Mouse (Mus musculus) layer of hippocampus, adult 8-10 months (tissue): ENCODE results near the gene Cenpi. TPM values are rescaled to one million over a fixed set of nuclear protein-coding genes. Genes with fewer than 3 reads are reported as not detected.
"Not testable (repeated sequence)": the region's sequence is repeated elsewhere in the genome, so short reads cannot be mapped to it uniquely, and the experiment has no call there.

ENCODE experiments used
- DNase-seq, 2 experiments: peaks; one replicate each; pipeline ENCODE4 v3.0.0; 2022; ENCODE audit warnings: low spot score in 2 of 2
- total RNA-seq, 4 experiments: library from RNA; stranded (reverse); gene quantifications; 2 replicates each; pipeline ENCODE4 v1.2.4; 2022

Gene Cenpi
- under 1 TPM; 0.28 to 0.64 (median 0.35) TPM for total RNA-seq

DNA sequence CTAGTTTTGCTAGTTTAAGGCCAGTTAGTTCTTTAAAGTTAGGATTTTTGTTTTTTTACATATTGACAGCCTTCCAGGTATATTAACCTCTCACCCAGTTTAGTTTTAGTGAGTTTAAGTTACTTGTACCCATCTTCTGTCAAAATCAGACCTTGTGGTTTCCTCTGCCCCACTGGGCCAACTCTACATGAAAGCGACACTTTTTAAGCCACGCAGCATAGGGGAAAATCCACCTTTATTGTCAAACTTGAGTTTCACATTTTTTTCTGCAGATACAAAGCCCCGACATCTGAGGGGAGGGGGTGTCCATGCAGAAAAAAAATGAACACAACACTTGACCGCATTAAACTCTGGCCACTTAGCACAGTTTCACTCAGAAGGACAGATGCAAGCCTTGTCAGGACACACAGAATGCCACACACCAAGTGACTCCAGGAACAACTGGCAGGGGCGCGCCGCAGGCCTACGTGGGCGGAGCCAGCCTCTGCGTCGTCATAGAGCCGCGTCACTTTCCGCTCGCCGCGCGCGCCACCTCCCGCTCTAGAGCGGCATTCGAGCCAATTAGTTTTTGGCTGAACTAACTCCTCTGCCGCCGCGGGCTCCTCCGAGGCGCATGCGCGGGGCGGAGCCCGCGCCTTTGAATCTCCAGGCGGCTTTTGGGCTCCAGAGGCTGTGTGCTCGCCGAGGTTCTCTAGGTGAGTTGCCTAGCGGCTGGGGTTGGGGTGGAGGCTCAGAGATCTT is at the start of gene Cenpi:
Gene Cenpi (plus strand): TSS at position 551 of the 741 bp plus-strand sequence.
- DNase-seq: peak; percentile 76 to 82

DNA sequence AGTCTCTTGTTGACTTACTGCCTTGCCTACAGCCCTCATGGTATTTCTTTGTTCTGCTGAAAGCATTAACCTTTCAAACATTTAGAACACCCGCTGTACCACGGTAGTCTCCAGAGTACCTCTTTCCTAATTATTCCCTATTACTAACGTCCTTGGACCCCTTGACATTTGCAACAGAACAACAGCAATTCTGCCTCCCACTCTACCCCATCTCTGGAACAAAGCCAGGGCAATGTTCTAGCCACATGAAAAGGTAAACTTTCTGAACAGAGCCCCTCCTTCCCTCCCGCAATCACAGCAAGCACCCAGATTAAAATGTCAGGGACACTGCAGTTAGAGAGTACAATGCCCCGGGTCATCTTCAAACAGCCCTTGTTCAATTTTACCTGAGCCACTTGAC is 46.7 kb upstream of the Cenpi start:
- DNase-seq: no peak

DNA sequence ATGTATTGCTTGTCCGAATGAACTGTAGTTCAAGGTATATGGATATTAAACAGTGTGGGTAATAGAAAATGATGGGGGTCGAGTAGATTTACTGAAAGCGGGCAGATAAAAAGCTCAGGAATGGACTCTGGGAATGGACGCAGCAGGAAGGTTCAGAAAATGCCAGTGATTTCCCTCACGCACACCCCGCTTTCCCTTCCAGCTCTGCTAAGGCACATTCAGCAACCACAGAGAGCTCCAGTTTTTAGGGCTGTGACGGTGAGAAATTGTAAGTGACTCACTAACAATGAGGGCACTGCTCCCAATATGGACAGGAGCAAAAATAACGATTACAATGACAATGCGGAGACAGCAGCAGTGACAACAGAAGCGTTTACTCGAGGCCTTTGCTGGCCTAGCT is 45.8 kb upstream of the Cenpi start:
- no peak for DNase-seq

DNA sequence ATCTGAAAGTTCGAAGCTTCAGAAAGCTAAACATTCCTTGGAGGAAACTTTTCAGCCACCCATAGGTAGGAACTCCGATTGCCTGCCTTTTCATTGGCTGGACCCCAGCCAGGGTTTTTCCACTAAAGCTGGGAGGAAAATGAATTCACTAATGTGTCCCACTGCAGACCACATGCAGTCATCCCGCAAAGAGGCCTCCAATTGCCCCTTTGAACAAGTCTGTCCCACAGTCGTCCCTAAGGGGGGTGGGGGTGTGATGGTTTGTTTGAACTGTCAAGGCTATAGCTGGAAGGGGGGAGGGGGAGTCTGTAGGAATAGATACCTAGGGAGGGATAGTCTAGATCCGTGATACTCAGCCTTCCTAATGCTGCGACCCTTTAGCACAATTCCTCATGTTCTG is 32.2 kb upstream of the Cenpi start:
- no peak for DNase-seq

DNA sequence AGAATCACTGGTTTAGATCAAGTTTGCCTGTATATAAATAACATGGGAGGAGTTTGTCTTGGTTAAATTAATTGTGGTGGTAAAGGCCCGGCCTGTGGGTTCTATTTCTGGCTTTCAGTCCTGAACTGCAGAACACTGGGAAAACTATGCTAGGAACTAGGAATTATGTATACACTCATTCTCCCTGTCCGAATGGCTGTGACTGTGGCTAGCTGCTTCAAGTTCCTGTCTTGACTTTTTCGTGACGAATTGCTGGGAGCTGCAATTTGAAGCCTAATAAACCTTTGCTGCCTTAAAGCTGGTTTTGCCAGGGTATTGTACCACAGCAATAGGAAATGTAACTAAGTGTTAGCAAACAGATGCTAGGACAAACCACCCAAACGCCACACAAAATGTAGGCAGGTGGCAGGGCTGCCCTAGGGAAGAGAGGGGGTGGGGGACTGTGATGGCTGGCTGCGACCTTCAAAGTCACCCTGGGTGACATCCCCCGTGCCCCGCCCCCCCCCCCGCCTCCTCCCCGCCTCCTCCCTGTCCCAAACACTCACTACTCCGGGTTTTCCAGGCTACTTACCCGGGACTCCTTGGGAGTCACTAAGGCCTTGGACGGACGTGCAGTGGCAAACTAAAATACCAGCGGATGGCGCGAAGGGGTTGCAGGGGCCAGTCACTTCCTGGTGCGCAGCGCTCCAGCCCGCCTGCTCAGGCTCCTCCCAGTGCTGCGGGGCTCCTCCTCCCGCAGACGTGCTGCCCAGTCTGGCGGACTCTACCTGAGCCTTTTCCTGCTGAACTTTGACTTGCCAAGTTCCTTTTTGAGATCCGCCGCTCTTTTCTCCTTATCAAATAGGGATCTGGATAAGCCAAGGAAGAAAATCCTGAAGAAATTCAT is 31.4 kb upstream of the Cenpi start, which contains the start of gene Trmt2b:
Gene Trmt2b (minus strand): TSS at position 710 of the 886 bp plus-strand sequence.
- peak; percentile 14 to 28 for DNase-seq

DNA sequence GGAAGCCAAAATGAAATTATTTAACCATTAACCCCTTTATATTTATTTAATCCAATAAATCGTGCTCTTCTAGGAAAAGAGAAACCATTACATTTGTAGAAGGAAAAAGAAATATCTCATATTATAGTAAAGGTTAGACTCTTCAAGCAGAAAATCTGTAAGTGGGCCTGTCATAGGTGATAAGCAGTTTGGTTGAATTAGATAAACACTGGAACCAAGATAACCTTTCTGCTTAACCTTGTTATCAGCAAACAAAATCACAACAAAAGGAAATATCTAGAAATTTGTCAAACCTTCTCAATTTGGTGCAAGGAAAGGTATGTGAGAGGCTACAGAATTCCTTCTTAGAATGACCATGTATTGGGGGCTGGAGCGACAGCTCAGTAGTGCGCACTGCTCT is 27.4 kb upstream of the Cenpi start:
- DNase-seq: no peak

DNA sequence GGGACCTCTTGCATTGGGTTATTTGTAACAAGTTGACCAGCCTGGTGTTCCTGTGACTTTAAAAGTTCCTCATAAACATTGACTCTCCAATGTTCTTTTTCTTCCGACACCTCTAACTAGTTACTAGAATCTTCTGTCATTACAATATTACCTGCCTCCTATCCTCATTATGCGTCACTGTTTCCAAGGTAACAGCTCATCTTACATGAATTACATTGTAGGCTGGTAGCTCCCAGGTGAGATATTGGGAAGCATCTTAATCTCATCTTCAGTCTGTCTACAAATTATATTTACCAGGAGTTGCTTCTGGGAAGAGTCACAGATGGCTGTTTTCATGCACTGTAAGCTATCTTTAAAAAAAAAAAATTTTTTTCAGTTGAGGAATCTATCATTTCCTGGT is 22.8 kb upstream of the Cenpi start:
- no peak for DNase-seq

DNA sequence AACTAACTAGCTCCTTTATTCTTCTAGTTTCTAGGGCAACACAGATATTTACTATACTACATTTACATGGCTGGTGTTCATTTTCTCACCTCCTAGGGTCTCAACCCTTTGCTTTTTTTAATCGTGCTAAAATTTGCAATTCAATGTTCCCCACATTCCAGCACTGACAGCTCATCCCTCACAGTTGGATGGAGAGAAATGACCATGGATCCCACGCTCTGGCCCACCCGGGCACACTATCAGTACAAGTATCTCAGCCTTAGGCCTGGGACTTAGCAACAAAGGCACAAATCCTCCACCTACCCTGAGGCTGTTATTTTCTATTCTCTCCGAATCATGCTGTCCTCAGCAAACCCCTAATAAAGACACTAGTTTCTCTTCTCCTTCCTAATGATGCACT is 22.1 kb upstream of the Cenpi start:
- no peak for DNase-seq

DNA sequence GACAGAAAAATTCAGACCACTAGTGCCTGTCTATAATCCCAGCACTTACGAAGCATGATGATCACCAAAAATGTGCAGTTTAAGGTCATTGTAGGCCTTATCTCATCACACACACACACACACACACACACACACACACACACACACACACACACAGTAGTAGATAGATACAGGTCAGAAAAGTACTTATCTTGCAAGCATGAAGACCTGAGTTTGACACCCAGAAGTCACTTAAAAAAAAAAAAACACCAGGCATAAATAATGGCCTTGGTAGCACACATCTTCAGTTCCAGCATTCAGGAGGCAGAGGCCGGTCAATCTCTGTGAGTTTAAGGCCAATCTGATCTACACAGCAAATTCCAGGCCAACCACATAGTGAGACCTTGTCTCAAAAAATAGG is 20.6 kb upstream of the Cenpi start:
- no peak for DNase-seq

DNA sequence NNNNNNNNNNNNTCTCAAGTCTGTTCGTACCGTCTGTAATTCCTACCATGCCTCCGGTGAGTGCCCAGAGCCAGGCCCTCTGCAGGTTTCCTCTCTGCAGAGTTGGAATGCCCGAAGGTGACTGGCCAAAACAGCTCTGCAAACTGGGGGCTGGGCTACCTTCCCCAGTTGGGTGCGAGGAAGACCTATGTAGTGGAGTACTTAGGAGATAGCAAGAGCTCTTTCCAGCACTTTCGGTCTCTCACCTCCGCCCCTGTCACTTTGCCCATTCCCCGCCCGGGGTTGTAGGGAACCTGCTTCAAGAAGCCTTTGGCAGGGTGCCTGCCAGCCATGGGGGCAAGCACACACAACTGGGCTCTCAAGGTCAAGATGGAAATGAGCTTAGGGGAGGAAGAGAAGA is 11.6 kb upstream of the Cenpi start:
- DNase-seq: peak in 1 of 2 experiments; percentile 9

DNA sequence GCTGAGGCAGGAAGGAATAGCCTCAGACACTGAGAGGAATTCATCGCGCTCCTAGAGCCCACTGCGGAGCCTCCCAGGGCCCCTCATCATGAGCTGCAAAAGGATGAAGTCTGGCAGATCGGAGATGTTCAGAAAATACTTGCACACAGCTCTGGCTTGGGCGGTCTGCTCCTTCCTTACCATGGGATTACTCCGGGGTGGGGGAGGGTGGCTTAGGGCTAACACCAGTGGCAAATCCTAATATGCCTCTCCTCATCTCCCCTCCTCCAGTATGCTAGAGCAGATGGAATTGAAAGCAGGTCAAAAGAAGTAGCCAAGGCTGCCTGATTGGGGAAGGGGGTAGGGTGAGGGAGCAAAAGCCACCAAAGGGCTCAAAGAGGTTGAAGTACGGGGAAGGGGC is 11.1 kb upstream of the Cenpi start:
- peak in 1 of 2 experiments; percentile 4 for DNase-seq

DNA sequence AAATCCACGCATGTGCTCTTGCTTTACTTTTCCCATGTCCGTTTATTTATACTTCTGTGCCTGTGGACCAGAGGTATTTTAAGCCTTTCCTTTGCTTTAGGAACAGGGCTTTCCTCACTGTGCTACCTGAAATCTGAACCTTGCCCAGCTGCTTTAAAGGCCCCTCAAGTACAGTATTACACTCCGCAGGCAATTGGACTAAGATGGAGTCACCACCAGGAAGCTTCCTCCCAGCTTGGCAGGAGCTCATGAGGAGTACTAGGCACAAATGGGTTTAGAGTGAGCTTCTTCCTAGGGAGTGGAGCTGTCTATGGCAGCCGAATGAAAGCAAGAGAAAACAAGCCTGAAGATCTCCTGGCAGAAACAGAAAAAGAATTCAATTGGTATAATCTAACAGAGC is 10.7 kb upstream of the Cenpi start:
- peak in 1 of 2 experiments; percentile 4 for DNase-seq

DNA sequence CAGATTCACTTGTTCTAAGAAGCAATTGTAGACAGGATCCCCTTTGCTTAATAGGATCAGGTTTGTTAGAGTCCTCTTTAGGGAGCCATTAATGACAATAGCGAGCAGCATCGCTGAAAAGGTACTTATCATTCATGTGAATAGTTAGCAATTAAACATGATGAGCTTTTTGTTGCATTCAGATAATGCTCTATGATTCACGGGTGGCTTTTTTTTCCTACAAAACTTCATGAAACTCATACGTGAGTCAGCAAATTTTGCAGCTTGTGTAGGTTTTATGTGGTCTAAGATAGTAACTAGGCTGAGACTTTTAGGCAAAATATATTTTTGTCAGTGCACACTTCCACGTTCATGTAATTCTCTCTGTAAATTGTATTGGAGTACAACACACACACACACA is 7.7 kb upstream of the Cenpi start:
- no peak for DNase-seq

DNA sequence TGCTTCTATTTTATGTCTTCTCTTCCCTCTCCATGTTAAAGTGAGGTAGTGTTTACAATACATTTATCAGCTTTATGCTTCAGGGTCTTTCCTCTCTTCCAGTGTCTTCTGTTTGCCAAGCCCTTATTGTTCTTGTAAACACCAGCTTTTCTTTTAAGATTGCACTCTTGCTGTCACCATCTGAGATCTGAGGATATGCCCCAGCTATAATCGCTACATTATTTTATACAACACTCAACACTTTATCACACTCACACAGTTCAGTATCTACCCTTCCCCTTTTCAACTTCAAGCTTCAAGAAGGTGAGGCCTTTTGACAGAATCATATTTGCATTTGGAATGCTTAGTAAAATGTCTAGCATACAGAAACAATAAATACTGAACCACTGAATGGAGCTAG is 4.6 kb upstream of the Cenpi start:
- no peak for DNase-seq

DNA sequence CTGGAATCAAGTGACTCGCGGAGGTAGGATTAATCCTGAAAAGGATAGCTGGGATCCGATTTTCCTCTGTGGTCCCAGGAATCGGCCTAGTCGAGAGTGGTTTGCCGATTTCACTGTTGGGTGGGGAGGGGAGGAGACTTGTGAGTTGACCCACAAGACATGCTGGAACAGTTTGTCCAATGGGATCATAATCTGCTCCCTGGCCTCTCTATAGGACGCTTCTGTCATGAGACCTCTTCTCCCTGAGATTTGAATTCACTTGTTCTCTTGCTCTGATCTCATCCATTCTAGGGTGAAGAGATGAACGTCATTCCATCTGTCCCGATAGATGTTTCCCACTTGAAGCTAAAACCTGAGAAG is 371 bp downstream of the Cenpi start:
- no peak for DNase-seq

DNA sequence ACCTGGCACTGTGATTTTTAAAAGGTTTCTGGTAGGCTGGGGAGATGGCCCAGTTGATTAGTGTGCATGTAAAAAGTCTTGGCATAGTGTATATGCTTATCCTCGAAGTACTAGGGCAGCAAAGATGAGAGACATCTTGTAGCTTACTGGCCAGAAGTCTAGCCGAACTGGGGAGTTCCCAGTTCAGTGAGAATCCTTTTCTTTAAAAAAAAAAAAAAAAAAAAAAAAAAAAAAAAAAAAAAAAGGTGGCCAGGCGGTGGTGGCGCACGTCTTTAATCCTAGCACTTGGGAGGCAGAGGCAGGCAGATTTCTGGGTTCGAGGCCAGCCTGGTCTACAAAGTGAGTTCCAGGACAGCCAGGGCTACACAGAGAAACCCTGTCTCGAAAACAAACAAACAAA is 3.3 kb downstream of the Cenpi start:
- DNase-seq: not testable (repeated sequence)

DNA sequence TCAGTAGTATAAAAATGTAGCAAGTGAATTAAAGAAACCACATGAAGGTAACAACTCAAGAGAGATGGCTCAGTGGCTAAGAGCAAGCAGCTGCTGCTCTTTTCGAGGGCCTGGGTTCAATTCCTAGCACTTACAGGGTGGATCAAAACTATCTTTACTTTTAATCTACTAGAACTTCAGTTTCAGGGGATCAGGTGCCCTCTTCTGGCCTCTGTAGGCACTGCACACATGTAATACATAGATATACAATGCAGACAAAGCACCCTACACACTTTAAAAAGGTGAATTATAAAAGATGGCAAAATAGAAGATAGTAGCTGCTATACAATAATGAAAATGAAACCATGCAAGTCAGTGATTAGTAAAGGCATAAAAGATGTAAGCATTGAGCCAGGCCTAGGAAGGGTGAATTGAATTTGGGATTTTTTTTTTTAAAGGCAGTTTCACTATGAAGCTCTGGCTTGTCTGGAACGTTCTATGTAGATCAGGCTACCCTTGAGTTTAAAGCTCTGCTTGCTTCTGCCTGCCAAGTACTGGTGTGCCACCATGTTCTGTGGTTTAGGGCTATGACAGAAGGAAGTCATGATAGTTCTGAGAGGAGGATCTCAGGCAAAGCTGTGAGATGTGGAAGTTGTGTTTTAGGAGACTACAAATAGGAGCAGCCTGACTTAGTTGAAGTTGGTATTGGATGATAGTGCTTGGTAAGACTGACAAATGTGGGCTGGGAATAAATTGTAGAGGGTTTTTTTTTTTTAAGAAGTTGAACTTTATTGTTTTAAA is 11.5 kb downstream of the Cenpi start:
- no peak for DNase-seq

DNA sequence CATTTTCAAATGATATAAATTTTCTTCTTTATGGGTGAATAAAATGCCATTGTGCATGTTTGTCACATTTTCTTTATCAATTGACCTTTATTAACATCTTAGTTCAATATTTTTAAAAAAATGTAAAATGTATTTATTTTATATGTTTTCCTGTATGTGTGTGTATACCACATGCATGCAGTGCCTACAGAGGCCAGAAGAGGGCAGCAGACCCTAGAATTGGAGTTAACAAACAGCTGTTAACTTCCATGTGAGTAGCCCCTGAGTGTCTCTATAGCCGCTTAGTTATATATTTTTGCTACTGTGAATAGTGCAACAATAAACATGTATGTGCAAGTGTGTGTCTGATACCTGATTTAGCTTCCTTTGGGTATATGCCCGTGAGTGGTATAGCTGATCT is 25.4 kb downstream of the Cenpi start:
- DNase-seq: peak in 1 of 2 experiments; percentile 5

DNA sequence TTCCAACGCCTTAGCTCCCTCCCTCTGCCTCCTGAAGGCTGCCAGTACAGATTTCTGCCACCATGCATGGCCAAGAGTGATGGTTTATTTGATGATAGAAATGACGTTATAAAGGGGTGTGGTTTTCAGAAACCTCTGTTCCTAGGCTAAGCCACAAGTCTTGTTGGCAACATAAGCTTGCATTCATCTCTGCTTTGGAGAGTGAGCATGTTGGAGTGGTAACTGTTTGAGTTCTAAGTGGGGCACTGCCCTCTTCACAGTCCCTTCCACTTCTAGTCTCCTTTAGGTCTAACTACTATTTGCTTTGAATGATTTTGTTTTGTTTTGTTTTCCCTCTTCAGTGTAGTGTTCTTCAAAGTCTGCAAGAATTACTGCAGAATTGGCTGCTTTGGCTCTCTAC is 34.9 kb downstream of the Cenpi start:
- DNase-seq: no peak

DNA sequence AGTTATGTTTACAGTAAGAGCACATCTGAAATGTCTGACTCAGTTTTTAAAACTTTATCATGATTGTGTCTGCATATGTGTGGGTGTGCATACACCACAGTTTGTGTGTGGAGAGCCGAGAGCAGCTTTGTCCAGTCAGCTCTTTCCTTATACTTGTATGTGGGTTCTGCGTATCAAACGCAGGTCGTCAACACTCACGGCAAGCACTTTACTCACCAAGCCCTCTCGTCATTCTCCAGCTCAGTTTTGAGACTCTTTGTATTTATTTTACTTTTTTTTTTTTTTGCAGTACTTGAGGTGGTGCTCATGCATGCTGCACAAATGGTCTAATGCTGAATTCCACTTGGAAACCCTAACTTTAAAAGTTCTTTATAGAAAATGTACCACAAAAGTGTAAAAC is 42.3 kb downstream of the Cenpi start:
- no peak for DNase-seq

DNA sequence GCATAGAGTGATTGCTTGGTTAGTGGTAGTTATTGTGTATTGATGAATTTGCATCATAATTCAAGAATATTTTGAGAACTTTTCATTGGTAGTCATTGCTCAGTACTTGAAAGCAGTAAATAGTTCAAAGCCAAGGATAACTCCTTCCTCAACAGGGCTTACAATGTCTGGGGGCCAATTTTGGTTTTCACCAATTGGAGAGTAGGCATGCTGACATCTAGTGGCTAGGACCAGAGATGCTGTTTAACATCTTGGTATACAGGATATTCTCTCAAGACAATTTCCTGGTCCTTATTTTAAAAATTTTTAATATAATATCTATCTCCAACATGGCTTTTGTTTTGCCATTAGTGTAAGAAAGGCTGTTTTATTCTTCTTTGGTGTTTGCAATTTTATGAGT is 46.0 kb downstream of the Cenpi start:
- no peak for DNase-seq

DNA sequence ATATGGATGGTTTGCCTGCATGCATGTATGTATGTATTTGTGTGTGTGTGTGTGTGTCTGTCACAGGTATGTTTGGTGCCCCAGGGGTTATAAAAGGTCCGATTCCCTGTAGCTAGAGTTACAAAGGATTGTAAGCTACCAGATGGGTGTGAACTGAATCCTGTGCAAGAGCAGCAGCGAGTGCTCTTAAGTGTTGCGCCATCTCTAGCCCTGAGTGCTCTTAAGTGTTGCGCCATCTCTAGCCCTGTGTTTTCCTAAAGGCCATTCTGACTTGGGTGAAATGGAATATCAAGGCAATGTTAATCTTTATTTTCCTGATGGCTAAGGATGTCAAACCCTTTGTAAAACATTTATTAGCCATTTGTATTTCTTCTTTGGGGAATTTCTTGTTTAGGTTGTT is 51.5 kb downstream of the Cenpi start:
- no peak for DNase-seq
